Mouse (Mus musculus) megakaryocyte-erythroid progenitor cell, adult 5 weeks (primary cell): ENCODE results near the gene Lrrc73. TPM values are rescaled to one million over a fixed set of nuclear protein-coding genes. Genes with fewer than 3 reads are reported as not detected.

ENCODE experiments used
- polyA plus RNA-seq: library from polyadenylated mRNA; stranded (reverse); fragments of >175 nt; gene quantifications from 2 replicates; pipeline ENCODE4 v1.2.3, GENCODE M21; 2012

Gene Lrrc73
- 2.4 and 4.3 TPM in 2 replicates for polyA plus RNA-seq

GRCm38 (mm10) chr17:46253452-46254084, at the start of gene Lrrc73:
Gene Lrrc73 (plus strand): TSS chr17:46253531.

GRCm38 (mm10) chr17:46247512-46248188, 5.7 kb upstream of the Lrrc73 start, which contains the start of the genes Polr1c and Yipf3:
Gene Polr1c (minus strand): TSS chr17:46248054.
Gene Yipf3 (plus strand): TSS chr17:46248080.

GRCm38 (mm10) chr17:46282483-46283123, 29.3 kb downstream of the Lrrc73 start, which contains the start of gene Tjap1:
Gene Tjap1 (minus strand): TSS chr17:46283026.

GRCm38 (mm10) chr17:46297364-46298219, 44.3 kb downstream of the Lrrc73 start, which contains the start of gene Dlk2:
Gene Dlk2 (plus strand): TSS chr17:46297421.

Other genes starting within 250 kb of the Lrrc73 start
- 106 and 146 TPM in 2 replicates for gene Vegfa, start 221.2 kb upstream of the Lrrc73 start, polyA plus RNA-seq
- 90.0 and 93.5 TPM in 2 replicates for gene Mrps18a, start 142.5 kb upstream of the Lrrc73 start, polyA plus RNA-seq
- 0.23 and 0.36 TPM in 2 replicates for gene Rsph9, start 109.3 kb upstream of the Lrrc73 start, polyA plus RNA-seq
- 11.5 and 11.8 TPM in 2 replicates for gene Mad2l1bp, start 100.0 kb upstream of the Lrrc73 start, polyA plus RNA-seq
- gene Gtpbp2, start 92.5 kb upstream of the Lrrc73 start, polyA plus RNA-seq = 112 and 139 TPM in 2 replicates
- gene Polh, start 50.9 kb upstream of the Lrrc73 start, polyA plus RNA-seq = 0.82 and 1.4 TPM in 2 replicates
- 16.9 and 17.7 TPM in 2 replicates for gene Xpo5, start 50.7 kb upstream of the Lrrc73 start, polyA plus RNA-seq
- 21.2 and 31.5 TPM in 2 replicates for gene Polr1c, start 5.5 kb upstream of the Lrrc73 start, polyA plus RNA-seq
- 168 and 176 TPM in 2 replicates for gene Yipf3, start 5.5 kb upstream of the Lrrc73 start, polyA plus RNA-seq
- gene Tjap1, start 29.5 kb downstream of the Lrrc73 start, polyA plus RNA-seq = 80.2 and 88.3 TPM in 2 replicates
- 0.73 and 0.76 TPM in 2 replicates for gene Dlk2, start 43.9 kb downstream of the Lrrc73 start, polyA plus RNA-seq
- 6.9 and 8.7 TPM in 2 replicates for gene Abcc10, start 74.8 kb downstream of the Lrrc73 start, polyA plus RNA-seq
- gene Zfp318, start 130.2 kb downstream of the Lrrc73 start, polyA plus RNA-seq = 1.9 and 4.1 TPM in 2 replicates
- gene Crip3, start 175.4 kb downstream of the Lrrc73 start, polyA plus RNA-seq = not detected in 2 replicates
- gene Slc22a7, start 184.9 kb downstream of the Lrrc73 start, polyA plus RNA-seq = not detected in 2 replicates
- 0.12 and 0.29 TPM in 2 replicates for gene Ttbk1, start 234.1 kb downstream of the Lrrc73 start, polyA plus RNA-seq
- 30.7 and 40.0 TPM in 2 replicates for gene Dnph1, start 243.2 kb downstream of the Lrrc73 start, polyA plus RNA-seq